Mouse (Mus musculus): ENCODE measurements around the gene Tgfbi. TPM values are rescaled to one million over a fixed set of nuclear protein-coding genes. Genes with fewer than 3 reads are reported as not detected.

The Tgfbi gene
- 151 and 155 TPM in 2 replicates for polyA plus RNA-seq (2012; rRNA removed)

DNA sequence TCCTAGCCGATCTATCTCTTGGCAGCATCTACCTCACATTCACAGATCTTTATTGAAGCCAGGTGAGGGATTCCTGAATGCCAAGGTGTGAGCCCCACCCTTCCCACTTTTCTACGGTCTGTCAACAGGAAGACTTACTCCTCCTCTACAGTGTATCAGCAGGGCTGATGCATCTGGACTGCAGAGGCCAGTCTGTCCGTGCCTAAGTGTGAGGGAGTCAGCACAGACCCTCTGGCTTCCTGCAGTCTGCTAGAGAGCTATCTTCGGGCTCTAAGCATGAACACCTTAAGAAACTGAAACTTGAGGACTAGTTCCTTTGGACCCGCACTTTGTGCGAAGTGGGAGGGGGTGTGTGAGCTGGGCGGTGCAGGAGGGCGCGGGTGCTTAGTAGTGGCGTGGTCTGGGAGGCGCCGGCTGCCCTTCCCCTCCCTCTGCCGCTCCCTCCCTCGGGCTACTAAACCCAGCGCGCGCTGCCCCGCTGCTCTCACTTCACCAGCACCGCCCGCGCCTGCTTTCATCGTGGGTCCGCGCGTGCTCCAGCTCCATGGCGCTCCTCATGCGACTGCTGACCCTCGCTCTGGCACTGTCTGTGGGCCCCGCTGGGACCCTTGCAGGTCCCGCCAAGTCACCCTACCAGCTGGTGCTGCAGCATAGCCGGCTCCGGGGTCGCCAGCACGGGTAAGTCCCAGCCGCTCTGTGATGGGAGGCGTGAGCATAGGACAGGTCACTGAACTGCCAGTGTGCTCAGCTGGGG, at the start of gene Tgfbi:
Gene Tgfbi (plus strand): TSS at position 421 of the 754 bp plus-strand sequence.
- peak; percentile 38 for DNase-seq (ENCODE audit: low spot score)

DNA sequence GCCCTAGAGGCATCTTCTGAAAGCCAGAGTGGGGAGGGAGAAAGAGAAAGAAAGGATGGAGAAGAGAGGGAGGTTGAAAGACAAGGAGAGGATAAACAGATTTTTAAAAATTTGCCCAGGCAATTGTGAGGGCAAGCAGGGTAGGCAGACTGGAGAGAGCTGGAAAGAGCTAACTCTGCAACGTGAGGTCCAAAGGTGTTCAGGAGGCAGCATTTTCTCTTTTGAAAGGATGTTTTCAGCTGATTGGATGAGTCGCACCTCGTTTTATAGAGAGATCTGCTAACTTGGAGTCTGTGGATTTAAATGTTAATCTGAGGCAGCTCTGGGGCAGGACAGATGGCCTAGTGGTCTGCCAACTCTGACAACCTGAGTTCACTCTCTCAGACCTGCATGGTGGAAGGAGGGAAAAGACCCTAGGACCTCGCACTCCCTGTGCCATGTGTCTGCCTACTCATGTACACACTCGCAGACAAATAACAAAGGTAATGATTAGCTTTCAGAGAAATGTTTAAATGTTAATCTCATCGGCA, 49.4 kb upstream of the Tgfbi start:
- no peak for DNase-seq (ENCODE audit: low spot score)

DNA sequence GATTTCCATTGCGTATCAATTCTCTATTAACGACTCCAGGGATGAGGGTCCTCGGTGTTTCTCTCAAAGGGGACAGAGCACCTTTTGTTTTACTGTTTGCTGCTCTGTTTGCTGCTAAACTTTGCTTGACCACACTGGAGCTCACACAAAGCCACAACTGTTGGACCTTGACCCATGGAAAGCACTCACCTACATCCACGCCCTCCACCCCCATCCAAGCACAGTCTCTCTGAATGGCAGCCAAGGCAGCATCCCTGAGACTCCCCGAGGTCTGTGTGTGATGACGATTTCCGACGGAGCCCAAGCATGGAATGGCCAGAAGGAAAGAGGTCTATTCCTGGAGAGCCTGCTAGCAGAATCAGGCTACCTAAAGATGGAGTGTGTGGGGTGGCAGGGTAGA, 48.2 kb upstream of the Tgfbi start:
- no peak for DNase-seq (ENCODE audit: low spot score)

DNA sequence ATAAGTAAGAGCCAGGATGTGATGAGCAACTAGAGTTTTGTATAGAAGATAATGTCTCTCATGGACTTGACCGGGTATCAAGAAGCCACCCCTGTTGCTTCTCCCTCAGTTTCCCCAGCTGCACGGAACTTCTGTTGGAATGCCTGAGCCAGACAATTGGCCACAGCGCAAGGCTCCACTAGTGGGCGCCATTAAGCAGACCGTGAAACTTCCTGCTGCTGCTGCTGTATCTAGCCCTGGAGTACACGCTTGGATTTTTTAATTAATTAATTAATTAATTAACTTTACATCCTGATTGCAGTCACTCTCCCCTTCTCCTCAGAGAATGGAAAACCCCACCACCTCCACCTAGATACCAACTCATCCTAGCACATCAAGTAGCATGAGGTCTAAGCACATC, 46.2 kb upstream of the Tgfbi start:
- no peak for DNase-seq (ENCODE audit: low spot score)

DNA sequence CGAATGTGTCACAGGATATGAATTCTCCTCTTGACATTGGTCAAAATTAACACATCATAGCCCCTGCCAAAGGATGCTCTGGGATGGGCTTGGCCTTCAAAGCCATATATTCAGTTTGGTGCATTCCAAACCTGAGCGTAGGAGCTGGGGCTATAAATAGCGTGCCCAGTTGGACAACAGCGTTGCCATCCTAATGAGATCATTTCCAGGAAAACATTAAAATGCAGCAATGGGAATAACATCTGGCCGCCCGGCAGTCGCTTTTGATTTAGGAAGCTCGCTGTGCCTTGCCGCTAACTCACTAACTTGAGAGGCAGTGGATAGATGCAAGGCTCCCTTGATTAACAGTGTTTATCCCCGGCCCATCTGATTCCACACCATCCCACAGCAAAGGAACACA, 43.0 kb upstream of the Tgfbi start:
- no peak for DNase-seq (ENCODE audit: low spot score)

DNA sequence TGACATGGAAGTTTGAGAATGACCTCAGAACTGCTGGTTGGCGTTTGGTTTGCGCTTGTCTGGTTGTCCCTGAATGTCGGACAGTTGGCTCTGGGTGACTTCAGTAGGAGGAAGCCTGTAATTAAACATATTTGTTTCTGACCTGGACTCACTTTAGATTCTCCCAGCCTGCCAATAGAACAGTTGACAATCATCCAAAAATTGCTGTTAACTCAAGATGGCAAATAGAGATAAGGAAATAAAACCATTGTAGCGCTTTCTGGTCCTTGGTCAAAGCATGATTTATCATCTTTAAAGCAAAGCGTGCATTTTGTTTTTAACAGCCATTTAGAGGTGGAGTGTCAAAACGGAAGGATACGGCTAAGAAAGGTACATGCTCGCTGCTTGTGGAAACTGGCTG, 37.7 kb upstream of the Tgfbi start:
- DNase-seq (ENCODE audit: low spot score) = no peak

DNA sequence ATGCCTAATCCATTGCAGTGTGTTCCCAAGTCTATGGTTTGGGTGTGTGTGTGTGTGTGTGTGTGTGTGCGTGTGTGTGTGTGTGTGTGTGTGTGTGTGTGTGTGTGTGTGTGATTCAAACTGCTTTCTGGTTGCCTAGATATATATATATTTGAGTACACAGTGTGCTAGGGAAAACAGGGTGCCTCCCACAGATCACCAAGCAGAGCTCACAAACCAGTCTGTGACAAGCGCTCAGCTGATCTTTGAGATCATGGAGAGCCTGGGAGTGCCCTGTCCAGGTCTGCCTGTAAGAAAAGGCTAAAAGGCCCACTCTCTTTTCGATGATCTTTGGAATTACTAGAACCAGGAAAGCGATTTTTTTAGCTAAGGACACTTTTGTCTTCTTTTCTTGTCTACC, 34.2 kb upstream of the Tgfbi start:
- no peak for DNase-seq (ENCODE audit: low spot score)

DNA sequence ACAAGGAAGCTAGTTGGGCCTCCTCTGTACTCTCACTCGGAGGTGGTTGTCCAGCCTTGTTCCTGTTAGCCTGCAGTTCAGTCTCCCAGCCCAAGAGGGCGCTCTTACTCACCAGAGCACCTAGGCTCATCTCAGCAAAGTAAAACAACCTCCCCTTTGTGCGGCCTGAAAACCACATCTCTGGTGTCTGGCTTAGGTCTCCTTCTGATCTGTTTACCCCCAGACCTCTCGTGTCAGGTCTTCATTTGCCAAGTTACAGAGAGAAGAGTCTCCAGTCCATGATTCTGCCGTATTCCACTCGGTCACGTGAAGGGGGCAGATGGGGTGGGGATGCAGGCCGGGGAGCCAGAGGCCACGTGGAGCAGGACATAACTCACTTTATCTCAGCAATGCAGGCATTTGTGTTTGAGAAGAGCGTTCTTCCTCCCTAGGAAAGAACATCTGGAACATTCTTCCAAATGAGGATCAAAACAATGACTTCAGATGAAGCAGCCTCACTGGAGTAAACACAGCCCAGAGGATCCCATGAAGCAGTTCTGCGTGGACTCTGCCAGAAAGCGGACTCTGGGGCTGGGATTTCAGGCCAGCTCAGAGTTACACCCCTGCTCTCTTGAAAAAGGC, 33.5 kb upstream of the Tgfbi start:
- peak; percentile 59 for DNase-seq (ENCODE audit: low spot score)

DNA sequence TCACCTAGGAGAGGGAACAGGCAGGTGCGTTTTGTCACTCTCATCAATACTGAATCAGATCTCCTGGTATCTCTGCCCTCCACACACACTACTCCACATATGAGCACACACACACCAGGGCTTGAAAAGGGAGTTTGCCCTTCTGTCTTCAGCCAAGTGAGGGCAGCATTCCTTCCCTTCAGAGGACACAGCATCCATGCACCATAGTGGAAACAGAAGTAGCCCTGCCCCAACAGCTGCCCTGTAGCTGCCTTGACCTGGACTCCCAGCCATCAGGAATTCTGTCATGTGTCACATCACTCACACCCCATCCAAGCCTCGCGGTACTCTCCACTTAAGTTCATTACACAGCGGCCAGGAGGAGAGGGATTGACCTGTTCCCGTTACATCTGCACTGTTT, 31.2 kb upstream of the Tgfbi start:
- no peak for DNase-seq (ENCODE audit: low spot score)

DNA sequence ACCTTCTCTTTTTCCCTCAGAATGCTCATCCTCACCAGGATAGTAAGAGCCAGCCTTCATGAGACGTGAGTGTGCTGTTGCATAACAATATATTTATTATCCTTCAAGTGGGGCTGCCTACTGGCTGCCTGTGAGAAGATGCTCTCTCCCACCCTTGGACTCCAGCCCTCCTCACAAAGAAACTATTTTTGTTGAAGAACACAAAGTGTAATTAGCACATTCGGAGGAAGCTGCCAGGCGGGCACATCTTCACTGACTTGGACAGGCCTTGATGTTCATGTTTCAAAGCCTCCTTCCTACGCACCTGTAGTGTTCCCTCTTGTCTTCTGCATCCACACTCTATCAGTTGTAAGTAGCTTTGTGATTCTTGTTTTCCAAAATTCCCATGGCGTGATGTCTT, 28.9 kb upstream of the Tgfbi start:
- no peak for DNase-seq (ENCODE audit: low spot score)

DNA sequence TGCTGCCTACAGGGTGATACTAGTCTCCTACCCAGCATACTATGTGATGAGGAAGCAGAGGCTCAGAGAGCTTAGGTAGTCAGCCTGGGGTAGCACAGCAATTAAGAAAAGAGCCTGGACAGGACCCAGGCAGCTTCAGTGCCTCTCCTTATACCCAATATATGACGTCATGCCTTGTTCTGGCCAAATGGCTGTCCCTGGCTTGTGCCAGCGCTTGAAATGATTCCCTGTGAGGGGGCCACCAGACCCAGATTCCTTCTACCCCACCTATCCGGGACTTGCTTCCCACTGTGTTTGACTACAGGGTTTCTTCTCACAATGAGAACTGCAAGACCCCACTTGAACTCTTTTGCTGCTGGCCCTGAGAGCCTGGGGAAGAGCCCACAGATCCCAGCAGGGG, 27.8 kb upstream of the Tgfbi start:
- no peak for DNase-seq (ENCODE audit: low spot score)

DNA sequence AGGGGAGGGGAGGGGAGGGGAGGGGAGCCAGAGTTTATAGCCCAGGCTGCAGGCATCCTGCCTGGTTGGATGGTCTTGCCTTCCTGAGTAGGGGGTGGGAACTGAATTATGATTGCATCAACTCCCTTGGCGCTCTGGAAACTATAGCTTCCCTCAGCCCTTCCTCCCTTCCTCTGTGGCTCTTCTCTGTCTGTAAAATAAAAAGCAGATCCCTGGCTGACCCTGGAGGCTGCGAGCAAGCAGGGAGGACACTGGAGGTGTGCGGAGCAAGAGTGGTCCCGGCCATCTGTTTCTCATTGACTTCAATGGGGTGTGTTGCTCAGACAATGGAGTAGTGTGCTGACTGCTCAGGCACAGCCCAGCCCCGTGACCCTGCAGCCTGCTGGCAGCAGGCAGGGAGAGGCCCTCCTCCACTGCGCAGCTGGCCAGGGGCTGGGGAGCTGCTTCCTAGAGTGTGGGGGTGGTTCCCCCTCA, 27.3 kb upstream of the Tgfbi start:
- no peak for DNase-seq (ENCODE audit: low spot score)

DNA sequence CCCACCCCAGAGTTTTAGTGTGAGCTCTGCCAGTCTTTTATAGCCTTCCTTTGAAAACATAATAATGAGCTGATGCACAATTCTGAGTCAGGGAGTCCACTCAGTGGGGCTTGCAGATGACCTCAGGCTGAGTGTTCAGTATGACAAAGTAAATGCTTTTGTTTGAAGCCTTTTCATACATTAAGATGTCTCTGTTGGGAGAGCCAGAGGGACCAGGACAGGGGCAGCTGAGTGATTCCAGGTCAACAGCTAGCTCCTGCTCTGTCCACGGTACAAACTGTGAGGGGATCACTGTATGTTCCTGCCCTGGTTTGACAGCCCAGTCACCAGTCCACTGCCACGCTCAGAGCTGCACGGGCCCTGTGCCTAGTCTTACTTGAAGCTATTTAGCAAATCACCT, 26.6 kb upstream of the Tgfbi start:
- DNase-seq (ENCODE audit: low spot score) = no peak

DNA sequence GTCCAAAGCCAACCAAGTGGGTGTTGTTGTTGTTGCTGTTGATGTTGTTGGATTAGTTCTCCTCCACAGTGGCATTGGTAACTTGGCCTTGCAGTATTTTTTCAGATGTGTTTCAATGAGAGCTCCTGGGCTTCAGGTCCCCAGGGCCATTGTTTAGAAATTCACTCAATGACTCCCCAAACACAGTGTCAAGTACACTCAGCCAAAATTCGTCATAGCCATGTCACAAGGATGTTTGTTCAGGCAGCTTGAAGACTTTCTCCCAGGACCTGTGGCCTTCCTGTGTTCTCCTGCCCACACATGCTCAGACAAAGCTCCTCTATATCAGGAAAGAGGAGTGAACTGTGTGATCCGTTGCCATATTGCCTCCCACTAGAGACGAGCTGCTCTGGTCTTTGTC, 23.3 kb upstream of the Tgfbi start:
- DNase-seq (ENCODE audit: low spot score) = no peak

DNA sequence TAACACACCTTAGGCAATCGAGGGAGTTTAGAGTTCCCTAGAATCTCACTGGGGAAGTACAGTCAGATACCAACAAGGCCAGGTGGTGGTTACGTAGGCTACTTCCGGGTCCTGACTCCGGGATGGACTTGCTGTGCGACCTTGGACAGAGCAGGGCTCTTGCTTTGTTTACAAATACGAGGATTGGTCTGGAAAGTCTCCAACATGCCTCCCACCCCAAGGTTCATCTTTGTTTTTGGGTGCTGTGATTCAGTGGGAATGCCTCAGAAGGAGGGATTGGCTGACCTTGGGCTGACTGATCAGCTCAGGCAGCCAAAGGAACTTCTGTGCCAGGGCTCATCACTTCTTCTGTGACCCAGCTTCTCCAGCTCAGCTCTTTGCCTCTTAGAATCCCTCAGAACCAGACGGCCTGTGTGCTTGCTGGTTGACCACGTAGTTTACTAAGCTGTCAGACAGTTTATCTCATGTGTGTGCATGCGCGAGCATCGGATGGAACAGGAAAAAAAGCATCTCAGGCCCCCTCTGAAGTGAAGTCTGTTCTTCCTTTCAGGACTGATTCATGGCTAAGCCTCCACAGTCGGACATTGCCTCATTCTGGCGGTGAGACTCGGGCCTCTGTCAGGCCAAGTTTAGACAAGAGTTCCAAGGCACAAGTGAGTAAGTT, 20.7 kb upstream of the Tgfbi start:
- DNase-seq (ENCODE audit: low spot score) = no peak

DNA sequence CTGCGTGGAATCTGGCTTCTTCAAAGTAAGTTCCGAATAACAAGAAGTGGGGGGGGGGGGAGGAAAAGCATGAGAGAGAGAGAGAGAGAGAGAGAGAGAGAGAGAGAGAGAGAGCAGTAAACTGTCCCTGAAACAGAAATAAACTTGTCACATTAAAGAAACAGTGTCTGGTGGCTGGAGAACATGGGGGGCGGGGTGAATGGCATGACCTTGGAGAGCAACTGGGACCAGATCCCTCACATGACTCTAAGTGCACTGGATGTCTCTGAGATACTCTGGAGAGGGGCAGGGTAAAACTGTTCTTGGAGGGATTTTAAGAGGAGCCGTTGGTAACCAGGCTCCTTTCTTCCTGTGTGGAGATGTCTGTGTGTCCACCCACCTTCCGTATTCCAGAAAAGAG, 19.1 kb upstream of the Tgfbi start:
- no peak for DNase-seq (ENCODE audit: low spot score)

DNA sequence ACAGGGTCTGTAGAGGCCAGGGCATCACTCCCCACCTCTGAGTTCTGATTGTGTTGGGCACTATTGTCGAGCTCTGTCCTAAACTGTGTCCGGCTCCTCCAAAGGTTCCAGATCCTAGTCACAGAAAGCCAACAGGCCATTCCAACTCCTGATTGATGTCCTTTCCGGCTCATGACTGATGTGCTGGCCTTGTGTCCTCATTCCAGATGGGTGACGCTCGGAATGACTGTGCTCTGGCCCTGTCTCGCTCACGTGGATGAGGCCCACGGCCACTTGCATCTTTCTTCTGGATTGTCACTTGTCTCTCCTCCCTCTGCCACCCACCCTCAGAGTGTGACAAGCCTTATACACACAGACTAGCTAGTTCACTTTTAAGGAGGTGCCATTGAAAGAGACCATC, 18.1 kb upstream of the Tgfbi start:
- DNase-seq (ENCODE audit: low spot score) = no peak

DNA sequence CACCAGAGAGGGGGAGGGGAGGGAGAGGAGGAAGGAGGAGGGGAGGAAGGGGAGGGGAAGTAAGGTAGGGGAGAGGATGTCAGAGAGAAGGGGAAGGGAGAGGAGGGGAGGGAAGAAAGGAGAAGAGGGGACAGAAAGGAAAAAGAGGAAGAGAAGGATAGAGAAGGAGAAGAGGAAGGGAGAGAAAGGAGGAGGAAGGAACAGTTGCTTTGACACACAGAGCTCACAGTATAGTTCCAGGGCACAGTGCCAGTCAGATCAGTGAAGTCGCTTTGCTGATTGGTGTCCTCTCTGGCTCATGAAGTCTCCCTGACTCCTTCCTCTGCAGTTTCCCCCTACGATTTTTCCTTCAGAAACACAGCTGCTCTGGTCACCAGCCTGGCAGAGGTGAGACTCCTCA, 17.4 kb upstream of the Tgfbi start:
- DNase-seq (ENCODE audit: low spot score) = no peak

DNA sequence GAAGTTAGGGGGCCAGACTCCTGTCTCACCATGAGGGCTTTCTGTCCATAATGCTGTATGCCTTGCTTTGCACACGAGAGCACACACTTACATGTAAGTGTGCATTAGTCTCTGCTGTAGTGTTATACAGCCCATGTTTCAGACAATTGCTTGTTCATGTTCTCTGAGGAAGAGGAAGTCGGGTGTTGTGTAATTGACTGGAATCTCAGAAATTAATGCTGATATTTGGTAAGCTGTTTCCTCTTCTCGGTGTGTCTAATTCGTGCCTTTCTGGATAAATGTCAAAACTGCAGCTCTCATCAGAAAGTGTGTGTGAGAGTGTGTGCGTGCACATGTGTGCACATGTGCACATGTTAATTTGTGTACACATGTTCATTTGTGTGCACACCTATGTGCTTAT, 16.1 kb upstream of the Tgfbi start:
- no peak for DNase-seq (ENCODE audit: low spot score)

DNA sequence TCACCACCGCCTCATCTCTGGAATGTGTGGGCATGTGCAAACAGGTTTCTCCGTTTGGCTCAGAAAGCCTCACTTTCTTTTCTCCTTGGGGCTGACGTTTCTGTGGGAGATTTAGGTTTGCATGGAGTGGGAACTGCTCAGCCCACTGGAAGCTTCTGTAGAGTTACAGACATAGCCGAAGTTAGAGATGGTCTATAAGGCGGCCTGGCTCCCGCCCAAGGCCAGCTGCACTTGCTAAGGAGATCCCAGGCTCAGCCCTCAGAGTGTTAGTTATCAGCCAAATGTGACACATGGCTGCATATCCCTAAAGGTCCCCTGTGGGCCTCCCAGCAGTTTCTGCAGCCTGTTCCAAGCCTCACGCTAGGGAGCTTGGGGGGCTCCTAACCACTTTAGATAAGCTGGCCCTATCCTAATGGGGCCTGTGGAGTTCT, 15.3 kb upstream of the Tgfbi start:
- no peak for DNase-seq (ENCODE audit: low spot score)

DNA sequence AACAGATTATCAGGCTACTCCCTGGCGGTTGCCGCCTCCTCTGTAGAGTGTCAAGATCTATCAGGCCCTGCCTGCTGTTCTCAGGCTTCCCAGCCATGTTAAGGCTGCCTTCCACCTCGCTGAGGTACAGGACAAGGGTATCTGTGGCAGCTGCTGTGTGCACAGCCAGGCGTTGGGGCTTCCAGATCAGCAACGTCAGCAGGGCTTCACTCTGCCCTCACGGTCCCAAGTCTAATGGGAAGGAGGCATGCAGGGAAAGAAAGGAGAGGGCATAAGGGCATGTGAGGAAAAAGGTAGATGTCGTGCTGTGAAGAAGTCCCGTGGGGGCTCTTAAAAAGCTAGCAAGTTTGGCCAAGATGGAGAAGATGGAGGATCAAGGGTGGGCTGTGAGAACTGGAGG, 14.1 kb upstream of the Tgfbi start:
- no peak for DNase-seq (ENCODE audit: low spot score)

DNA sequence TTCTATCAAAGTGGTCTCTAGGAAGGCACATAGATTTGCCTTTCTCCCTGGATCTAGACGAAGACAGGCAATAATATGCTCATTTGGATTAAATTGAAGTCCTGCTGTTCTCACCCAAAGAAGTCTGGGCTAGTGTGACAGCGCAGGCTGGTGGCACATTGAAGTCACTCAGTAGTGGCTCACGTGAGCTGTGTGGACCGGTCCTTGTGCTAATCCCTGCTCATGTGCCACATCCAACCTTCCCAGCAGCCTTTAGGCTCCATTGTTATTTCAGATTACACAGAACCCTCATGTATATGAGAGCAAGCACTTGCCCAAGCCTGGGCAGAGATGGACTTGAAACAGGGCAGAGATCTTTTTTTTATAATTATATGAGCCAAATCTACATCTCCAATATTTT, 12.0 kb upstream of the Tgfbi start:
- no peak for DNase-seq (ENCODE audit: low spot score)
